Mouse (Mus musculus) frontal cortex, postnatal 14 days (tissue): ENCODE results near the gene Pld4.
A peak's percentile ranks its signal among the peaks of the same experiment; 100 is the strongest.

Experiments
- DNase-seq, 2 experiments: peaks; one replicate each; pipeline ENCODE4 v3.0.0; 2022; ENCODE audit warnings: low spot score in 2 of 2

Pld4 gene

GRCm38 (mm10) chr12:112737761-112738160, 22.7 kb upstream of the Pld4 start:
- no peak for DNase-seq

GRCm38 (mm10) chr12:112738281-112739022, 22.0 kb upstream of the Pld4 start:
- no peak for DNase-seq

- DNase-seq = no peak
Observed at GRCm38 (mm10) chr12:112739023-112739568, 21.4 kb upstream of the Pld4 start.

GRCm38 (mm10) chr12:112742768-112743167, 17.7 kb upstream of the Pld4 start:
- no peak for DNase-seq

- DNase-seq = peak; percentile 79 to 82
Observed at GRCm38 (mm10) chr12:112743168-112743975, 17.1 kb upstream of the Pld4 start.

- DNase-seq = no peak
Observed at GRCm38 (mm10) chr12:112744211-112744610, 16.2 kb upstream of the Pld4 start.

GRCm38 (mm10) chr12:112744891-112745580, 15.4 kb upstream of the Pld4 start:
- DNase-seq = no peak

GRCm38 (mm10) chr12:112745716-112746115, 14.7 kb upstream of the Pld4 start:
- no peak for DNase-seq

- DNase-seq = no peak
Observed at GRCm38 (mm10) chr12:112746461-112746807, 14.0 kb upstream of the Pld4 start.

- DNase-seq = no peak
Observed at GRCm38 (mm10) chr12:112746808-112747605, 13.4 kb upstream of the Pld4 start.

- no peak for DNase-seq
Observed at GRCm38 (mm10) chr12:112747606-112747970, 12.9 kb upstream of the Pld4 start.

- no peak for DNase-seq
Observed at GRCm38 (mm10) chr12:112750976-112751375, 9.5 kb upstream of the Pld4 start.

GRCm38 (mm10) chr12:112752399-112752798, 8.1 kb upstream of the Pld4 start:
- DNase-seq = no peak

GRCm38 (mm10) chr12:112755900-112756299, 4.6 kb upstream of the Pld4 start:
- DNase-seq = no peak

GRCm38 (mm10) chr12:112757896-112758295, 2.6 kb upstream of the Pld4 start:
- DNase-seq = no peak

- peak in 1 of 2 experiments; percentile 3 for DNase-seq
Observed at GRCm38 (mm10) chr12:112759471-112759870, 984 bp upstream of the Pld4 start.

- DNase-seq = no peak
Observed at GRCm38 (mm10) chr12:112761411-112761810, 956 bp downstream of the Pld4 start.

GRCm38 (mm10) chr12:112762018-112762417, 1.6 kb downstream of the Pld4 start:
- peak in 1 of 2 experiments; percentile 27 for DNase-seq

- no peak for DNase-seq
Observed at GRCm38 (mm10) chr12:112763176-112763575, 2.7 kb downstream of the Pld4 start.

- no peak for DNase-seq
Observed at GRCm38 (mm10) chr12:112764141-112764540, 3.7 kb downstream of the Pld4 start.

- DNase-seq = no peak
Observed at GRCm38 (mm10) chr12:112764991-112765390, 4.5 kb downstream of the Pld4 start.
